Mouse (Mus musculus) layer of hippocampus, adult 9-11 months (tissue): ENCODE measurements around the gene Jaml.

Experiments
- DNase-seq: peaks from one replicate; pipeline ENCODE4 v3.0.0; 2022

The Jaml gene

DNA sequence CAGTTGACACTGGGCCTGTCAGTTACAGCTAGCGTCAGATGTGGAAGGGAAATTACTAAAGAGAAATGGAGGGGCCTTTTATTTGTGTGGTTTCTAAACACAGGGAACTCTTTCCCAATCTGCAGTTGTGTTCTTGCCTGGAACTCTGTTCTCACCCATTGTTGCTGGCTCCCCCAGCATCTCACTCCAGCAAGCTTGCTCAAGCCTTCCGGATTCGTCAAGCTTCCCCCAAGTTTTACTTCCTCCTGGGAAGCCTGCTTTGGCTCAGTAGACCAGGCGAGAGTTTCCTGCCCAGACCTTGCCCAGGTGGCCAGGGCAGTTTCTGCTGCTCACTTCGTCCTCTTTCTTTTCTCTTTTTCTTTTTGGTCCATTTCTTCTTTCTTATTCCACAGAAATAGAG lies 5.6 kb downstream of the Jaml start:
- DNase-seq, result peak; percentile 12

DNA sequence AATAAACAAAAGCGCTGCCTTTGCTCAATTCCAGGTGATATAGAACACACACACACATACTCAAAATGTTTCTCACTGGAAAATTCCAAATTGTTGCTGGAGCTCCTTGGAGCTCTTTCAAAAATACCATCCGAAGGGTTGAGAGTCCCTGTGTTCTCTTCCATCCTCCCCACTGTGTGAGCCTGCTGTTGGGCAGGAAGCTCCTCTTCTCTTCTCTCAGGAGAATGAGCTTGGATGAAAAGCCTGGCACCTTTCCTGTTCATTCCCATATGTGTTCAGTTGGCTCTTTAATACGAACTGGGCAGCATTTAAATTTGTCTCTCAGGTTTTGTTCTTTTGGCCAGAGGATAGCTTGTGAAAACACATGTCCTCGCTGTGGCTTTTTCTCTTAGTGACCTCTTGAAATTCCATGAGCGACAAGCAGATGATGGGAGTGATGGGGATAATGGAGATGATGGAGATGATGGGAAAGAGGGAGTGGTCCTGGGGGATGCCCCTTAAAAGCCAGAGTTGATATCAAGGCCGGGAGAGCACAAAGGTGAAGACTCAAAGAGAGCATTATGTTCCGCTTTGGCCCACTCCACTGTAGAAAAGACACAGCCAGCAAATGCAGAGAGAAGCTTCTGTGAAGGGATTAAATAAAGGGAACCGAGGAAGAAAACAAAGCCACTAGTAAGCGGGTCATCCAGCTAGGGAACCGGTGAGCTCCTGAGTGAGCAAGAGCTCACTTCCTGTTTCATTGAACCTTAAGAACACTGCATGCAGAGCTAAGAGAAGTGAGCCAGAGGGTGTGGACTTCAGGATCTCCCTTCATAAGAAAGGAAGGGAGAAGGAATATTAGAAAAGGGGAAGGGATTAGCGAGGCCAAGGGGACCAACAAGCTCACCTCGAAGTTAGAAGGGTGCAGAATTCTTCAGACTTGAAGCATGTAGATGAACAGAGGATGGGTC lies 7.0 kb downstream of the Jaml start:
- peak; percentile 12 for DNase-seq

DNA sequence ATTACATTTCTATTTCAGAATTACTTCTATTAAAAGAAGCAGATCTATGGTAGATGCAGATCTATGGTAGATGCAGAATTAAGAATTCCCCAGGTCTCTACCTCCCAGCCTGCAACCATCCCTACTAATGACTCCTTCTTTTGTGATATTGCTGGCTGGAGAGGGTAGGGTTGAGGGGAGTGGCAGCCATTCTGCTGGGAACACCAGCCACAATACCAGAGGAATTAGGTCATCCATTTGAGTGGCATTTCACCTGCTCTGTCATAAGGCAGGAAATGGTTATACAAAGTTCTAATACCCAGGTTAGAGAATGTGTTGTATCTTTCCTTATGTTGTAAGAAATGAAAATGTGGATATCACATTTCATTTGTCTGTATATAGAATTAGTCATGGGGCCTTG lies 9.1 kb downstream of the Jaml start:
- DNase-seq, result no peak

DNA sequence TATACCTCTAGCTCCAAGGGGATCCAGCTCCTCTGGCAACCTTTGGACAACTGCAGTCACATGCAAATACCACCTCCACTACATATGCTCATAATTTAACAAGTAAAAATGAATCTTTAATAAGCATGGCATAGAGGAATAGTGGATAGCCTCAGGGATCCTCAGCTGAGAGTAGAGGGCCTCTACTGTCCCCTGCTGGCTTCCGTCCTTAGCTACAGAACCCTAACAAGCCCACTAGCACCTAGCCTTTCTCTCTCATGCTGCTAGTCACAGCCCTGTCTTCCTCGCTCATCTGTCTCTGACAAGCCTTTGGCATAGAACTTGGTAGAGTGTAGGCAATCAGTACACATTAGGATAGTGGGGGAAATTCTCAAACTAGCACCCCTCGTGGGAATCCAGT lies 11.8 kb downstream of the Jaml start:
- no peak for DNase-seq

DNA sequence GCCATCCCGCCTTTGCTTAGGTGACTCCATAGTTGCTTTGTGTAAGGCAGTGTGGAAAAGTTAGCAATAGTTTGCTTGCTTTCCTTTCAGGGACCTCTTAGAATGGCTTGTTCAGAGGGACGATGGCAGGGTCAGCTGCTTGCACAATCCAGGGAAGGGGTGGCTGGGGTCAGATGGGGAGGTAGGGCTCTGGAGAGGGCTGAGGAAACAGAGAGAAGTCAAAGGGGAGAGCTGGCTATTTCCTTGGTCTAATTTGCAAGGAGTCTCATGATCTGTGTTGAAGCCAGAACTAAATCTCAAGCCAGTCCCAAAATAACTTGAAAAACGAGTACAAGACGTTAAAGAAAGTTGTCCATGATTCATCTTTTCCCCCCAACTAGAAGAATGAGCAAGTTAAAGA lies 13.7 kb downstream of the Jaml start:
- DNase-seq, result no peak

DNA sequence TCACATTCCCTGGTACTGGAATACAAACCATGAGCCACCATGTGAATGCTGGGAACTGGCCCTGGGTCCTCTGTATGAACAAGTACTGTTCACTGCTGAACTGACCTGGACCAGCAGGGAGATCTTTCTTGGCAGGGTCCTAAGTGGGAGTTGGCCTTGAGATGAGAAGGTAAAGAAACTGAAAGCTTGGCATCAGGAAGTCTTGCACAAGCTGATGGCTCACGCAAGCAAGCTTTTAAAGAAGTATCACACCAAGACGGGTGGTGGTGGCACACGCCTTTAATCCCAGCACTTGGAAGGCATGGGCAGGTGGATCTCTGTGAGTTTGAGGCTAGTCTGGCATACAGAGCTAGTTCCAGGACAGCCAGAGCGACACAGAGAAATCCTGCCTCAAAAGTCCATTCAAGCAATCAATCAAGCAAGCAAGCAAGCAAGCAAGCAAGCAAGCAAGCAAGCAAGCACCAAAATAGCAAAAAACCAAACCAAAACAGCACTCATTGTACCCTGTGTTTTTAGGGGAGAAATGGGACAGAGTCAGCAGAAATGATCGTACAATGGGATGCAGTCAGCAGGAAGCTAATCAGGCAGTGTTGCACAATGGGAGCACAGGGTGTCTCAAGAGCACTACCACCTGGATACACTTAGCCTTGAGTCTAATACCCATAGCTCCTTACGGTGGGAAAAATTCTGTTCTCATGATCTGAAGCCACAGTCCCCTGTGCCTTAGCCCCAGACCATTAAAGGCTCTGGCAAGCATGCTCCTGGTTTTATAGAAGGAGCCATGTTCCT lies 16.4 kb downstream of the Jaml start:
- peak; percentile 9 for DNase-seq

DNA sequence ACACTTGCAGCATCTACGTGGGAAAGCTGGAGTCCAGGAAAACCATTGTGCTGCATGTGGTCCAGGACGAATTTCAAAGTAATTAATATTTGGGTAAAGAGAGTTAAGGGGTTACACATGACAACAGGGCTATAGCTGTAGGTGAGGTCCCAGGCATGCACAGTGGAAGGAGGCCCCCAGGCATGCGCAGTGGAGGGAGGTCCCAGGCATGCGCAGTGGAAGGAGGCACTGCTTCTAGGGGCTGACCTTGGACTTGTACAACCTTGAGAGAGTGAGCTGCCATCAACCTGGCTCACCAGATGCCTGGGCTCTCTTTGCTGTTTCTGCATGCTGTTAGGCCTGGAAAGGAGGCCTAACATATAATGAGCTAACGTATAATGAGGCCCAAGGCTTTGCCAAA lies 18.9 kb downstream of the Jaml start:
- DNase-seq, result no peak

DNA sequence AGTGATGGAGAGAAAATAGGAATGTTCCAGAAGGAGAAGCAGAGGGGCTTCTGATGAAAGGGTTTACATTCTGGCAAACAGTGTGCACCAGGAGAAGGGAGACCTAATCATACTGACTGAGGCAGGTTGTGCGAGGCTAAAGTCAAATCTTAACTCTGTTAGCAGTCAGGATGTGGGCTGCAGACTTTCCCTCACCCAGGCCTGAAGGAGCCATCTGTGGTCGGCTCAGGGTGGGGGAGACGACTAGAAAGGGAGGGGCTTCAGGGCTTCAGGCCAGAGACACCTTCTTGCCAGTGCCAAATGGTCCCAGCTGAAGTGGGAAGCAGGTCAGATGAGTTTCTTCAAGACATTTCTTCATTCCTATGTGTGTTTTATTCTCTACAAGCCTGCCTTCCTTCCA lies 19.4 kb downstream of the Jaml start:
- no peak for DNase-seq

DNA sequence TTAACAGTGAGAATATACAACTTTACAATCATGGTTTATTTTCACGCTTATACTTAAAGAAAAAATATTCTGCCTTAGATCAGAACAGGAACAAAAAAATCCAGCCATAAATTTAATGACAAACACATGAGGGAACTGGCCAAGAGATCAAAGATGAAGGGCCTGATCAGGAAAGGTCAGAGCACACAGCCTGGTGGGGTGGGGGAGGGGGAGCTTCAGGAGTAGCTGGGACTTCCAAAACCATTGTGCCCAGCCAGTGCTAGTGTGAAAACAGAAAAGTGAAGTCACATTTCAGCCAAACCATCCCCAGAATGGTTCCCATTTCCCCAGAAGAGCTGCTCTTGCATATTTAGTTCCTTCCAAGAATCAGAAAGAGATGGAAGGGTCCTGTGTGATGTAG lies 23.5 kb downstream of the Jaml start:
- DNase-seq, result no peak

DNA sequence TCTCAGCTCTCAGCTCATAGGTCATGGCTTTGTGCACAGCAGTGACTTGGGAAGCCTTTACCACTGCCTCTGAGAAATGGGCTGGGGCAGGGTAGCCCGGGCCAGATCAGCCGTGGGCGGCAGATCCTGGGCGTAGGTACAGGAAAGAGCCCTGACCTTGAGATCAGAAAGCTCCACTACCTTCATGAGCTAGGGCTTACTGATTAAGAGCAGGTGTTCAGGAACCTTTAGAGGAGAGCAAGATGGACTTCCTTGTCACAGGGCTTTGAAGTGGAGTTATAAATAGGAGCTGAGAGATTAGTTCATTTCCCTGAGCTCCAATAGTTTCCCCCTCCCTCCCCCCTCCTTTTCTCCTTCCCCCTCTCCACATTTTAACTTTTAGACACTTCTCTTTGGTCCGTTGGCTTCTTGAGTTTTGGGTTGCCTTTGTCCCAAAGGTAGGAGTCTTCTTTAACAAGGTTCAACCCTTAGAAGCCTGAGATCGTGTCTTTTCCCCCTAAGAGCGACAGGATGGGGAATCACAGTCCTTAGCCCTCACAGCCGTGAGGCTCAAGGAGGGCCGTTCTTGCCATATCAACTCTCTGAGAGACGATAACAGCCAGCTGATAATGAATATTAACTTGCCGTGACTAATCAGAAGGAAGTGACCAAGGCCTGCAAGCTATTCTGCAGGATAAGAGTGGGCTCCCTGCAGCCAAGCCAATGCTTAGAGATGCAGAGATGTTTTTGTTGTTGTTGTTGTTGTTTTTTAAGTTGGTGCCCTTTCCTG lies 24.4 kb downstream of the Jaml start:
- no peak for DNase-seq

DNA sequence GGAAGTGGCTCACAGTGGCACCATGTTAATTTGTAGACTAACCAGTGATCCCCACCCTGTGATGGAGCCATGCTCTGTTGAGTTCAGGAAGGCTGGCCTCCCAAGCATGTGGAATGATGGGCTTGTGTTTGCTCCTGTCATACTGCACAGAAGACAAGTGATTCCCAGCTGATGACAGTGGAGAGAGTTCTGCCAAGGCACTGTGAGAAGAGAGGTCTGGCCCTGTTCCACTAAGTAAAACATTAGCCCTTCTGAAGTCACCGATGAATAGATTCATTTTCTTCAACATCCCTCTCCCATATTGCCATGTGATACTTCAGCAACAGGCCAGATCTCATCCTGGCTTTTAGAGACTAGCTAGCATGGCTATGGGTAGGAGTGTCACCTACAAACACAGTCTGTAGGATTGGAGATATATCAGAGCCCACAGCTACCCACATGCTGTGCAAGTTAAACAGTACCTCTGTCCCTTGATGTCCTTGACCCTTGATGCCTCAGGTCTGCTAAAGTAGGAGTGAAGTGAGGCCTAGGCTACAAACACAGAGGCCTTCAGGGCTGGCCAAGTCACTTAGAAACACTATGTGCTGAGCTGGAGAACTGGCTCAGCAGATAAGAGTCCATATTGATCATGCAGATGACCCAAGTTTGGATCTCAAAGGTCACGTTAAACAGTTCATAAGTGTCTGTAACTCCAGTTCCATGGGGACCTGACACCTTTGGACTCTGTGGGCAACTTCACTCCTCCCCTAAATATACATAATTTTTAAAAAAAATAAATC lies 26.8 kb downstream of the Jaml start:
- no peak for DNase-seq

DNA sequence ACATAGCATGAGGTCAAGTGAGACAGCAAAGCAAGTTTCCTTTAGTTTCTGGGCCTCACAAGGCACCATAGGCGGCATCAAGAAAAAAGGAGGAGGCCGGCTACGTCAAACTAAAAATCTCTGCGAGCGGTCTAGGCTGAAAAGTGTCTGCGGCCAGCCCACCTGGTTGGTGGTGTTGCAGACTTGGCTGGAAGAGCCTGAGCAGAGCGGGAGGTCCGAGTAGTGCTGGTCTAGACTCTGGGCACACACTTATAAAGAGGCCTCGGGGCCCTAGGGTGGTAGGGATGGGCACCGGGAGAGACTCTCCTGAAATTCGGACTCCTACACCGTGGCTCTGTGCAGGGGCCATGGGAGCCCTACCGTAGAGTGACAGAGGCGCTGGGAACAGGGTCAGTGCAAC lies 36.7 kb downstream of the Jaml start:
- DNase-seq, result peak; percentile 65

DNA sequence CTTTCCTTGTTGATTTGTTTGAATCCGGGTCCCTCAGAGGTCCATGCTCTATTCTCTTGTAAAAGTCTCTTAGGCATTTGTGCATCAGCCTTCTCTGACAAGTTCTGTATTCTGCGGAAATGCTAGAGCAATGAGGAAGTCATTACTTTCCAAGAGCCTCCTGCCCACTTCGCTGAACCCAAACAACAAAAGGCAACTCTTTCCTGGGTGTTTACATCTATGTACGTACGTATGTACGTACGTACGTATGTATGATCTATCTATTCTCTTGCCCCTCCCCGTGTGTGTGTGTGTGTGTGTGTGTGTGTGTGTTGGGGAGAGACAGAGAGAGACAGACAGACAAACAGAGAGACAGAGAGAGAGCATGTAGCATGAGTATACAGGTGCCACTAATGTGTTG lies 37.8 kb downstream of the Jaml start:
- no peak for DNase-seq

DNA sequence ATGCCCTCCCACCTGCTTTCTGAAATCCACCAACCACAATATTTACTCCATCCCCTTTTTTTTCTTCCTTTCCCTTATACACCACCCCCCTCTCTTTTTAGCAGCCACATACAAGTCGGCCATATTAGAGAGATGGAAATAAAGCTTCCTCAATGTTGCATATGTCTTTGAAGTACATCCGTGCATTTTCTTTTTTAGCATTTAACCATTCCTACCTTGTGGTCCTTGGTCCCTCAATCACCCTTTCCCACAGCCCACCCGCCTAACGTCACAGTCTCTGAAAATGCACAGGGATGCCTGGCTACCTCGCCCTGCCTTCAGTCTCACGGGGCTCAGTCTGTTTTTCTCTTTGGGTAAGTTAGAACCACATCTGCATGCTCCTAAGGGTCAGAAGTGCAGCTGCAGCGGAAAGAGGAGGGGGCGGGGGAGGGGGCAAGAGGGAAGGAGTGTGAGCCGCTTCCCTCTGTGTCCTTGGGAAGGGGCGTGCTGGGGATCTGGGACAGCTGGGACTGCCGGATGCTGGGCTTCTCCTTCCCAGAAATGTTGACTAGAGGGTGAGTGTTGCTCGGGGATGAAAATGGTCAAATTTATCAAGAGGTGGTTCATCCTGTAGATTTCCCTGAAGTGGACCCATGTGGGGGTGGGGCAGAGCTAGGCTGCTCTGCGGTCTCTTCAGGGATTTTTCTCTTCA lies 38.9 kb downstream of the Jaml start, which contains the start of gene Scn2b:
Scn2b (plus strand) TSS at position 42 of the 691 bp plus-strand sequence.
- no peak for DNase-seq

DNA sequence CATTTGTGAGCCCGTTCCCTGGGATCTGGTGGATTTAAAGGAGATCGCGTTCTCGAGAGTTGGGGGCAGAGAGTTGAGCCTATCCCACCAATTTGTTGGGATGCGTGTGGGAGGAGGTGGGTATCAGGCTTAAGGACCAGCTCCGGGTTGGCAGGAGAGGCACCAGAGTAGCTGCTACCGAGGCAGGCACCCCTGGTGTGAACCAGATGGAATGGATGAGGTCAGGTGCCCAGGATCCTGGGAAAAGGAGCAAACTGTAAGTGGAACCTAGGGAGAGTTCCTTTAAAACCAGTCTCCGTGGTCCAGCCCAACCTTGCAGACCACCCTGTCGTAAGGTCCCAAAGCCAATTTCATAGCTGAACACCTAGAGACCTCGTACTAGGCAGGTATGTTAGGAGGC lies 39.6 kb downstream of the Jaml start:
- no peak for DNase-seq

DNA sequence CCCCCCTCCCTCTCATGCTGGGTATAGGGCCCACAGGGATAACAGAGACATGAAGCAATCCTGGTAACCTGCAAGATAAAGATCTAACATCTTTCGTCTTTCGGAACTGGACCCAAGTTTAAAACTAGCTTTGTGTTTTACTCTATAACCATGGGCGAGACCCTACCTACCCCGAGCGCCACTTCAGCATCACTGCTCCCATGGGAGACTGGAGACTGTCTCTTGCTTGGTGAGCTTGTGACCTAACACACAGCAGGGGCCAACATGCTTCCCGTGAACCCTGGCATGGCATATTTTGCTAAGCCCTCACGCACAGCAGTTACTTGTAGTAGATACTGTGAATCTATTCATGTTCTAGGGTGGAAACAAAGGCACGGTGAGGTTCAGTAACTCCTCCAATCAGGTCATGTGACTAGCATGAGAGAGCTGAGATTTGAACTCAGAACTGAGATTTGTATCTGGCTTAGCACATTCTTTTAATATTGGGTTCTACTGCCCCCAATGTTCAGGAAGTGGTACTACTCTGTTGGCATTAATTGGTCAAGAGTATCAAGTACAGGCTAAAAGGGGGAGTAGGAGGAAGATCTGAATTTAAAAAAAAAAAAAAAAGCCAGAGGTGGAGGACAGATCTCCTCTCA lies 40.5 kb downstream of the Jaml start:
- no peak for DNase-seq

DNA sequence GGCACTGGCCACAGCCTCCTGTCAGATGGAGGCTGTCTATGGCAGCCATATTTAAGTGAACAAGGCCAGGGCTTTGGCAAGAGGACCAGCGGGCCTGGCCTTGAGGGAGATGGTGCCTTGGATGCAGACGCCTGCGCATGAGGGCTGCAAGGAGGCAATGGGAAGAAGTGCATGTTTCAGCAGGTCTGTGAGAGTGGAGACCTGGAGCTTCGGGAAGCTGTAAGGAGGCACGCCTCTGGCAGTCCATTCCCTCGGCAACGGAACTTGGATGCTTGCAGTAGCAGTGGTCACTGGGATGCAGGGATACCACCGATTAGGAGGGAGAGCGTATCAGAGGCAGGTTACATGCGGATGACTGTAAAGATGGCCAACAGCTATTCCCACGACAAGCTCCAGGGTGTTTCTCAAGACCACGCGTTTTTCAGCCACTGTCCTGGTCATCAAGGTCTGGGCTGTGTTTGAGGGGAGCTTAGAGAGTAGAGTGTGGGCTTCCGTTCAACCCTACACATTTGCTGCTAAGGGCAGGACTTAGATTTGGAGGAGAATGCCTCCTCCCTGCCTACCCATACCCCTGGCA lies 41.1 kb downstream of the Jaml start:
- DNase-seq, result no peak

DNA sequence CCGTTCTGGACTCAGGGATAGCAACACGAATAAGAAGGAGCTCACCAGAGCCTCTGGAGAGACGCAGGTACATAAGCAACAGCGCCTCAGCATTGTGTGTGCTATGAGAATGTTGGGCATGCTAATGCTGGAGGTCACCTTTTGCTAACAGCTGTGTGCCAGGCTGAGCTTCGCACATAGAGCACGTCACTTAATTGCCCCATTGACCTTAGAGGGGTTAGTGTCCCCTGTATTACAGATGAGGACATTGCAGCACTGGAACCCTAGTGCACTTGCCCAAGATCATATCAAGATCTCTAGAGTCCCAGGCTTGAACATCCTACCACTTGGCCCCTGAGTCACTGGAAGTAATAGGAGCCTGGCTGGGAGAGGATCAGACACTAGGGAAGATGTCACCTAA lies 41.6 kb downstream of the Jaml start:
- no peak for DNase-seq

DNA sequence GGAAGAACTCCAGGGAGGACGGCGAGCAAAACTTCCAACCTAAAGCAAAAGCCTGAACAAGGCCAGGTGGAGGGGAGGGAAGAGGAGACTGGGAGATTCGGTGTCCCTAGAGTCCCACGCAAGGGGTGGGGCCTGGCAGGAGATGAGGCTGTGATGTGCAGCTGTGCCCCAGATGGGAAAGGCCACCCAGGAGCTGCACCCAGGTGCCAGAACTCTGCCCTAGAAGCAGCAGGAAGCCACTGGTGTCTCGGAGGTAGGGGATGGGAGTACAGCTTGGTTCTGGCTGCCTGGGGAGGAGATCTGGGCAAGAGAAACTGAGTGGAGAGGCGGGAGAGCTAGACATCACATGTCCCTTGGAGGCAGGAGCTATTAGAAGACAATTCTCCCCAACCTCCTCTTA lies 42.0 kb downstream of the Jaml start:
- DNase-seq, result no peak

DNA sequence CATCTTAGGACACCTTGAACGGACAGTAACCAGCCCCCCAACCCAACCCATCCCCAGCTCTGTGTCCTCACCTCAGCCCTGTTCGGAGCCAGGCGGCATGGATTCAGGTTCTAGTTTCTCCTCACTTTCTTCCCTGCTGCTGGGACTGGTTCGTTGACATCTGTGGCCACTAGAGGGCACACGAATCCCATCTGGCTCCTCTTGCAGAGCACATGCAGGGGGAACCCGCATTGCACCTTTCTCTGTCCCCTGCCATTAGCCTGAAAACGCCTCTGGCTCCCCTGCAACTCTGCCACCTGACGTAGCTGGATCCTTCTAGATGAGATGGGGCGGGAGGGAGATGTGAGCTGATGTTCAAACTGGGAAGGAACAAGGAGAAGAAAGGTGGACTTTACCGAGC lies 42.8 kb downstream of the Jaml start:
- peak; percentile 67 for DNase-seq

DNA sequence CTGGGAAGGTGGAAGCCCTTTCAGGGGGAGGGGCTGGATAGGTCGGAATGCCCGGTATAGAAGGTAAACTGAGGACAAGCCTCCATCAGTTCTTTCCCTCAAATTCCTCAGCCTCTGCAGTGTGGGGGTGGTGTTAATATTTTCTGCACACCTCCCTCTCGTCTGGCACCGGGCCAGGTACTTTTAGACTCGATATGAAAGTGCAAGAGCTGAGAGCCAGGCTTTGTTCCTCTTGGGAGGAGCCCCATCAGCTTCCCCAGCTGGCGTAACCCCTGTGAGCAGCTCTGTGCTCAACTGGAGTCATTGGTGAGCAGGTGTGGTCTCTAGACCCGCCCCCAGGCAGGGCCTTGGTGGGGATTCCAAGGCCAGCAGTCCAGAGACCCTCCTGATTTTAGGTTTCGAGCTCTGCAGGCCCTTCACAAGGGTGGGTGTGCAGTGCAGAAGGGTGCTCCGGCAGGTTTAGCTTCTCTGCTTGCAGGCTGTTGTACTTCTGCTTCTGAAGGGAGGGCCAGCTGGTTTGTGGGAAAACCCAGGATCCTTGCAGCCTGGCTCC lies 43.3 kb downstream of the Jaml start:
- peak; percentile 85 for DNase-seq
